Mouse (Mus musculus) heart, postnatal 0 days (tissue): ENCODE measurements around the gene Ppp1r16b.

Source experiments
- CTCF ChIP-seq: IDR thresholded peaks from 2 replicates; pipeline ENCODE4 v1.5.1; 2016; ENCODE audit warnings: antibody characterized with exemption, control low read depth, low read depth
- EP300 ChIP-seq: IDR thresholded peaks from 2 replicates; pipeline ENCODE4 v1.6.1; 2016; ENCODE audit warnings: antibody characterized with exemption, low read depth

DNA sequence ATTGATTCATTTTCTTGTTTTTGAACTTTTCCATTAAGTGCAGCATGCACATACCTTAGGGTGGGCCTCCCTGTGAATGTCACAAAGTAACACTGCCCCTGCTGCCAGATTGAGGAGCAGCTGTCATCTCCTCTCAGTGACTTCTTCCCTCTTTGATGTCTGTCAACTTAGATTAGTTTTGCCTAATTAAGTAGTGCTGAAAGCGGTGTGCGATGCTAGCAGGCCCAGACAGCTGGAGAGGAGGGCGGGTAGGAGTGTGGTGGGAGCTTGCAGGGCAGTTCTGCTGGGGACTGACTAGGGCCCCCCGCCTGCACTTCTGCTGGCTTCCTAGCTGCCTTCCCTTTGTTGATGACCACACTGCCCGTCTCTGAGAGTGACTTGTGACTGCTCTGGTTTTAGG lies 33.3 kb upstream of the Ppp1r16b start:
- TF ChIP-seq CTCF (no peak), EP300 (no peak)
